Mouse (Mus musculus): ENCODE measurements around the gene B4galt2. TPM values are rescaled to one million over a fixed set of nuclear protein-coding genes. Genes with fewer than 3 reads are reported as not detected.

Gene B4galt2
- polyA plus RNA-seq, 1 experiment from 2014 or later: 9.1 TPM

GRCm38 (mm10) chr4:117917847-117918246 lies 34.6 kb upstream of the B4galt2 start:
- H3K9me3 ChIP-seq (replicated peaks): no peaks in the 10 kb centered on the region
- peaks cover 46% of the 10 kb centered on the region for H3K4me1 ChIP-seq (replicated peaks)
- H3K27ac ChIP-seq: peak overlapping the region; percentile 75
- WGBS: 82% methylated on average over 4 of the region's 4 CpGs
- no peak for ATAC-seq (replicated peaks; ENCODE audit: insufficient number of reproducible peaks, insufficient read depth, low FRiP score, low read depth)
- no peaks in the 10 kb centered on the region for H3K36me3 ChIP-seq
- H3K27me3 ChIP-seq: no peaks in the 10 kb centered on the region
- no peak overlapping the region for H3K4me3 ChIP-seq
- no peak overlapping the region for H3K9ac ChIP-seq
- 0 out of 2 replicates have a peak overlapping the region, but pooled peaks have one; percentile 7 for H3K4me2 ChIP-seq

- no peak overlapping the region for H3K4me3 ChIP-seq
- peaks cover 50% of the 10 kb centered on the region for H3K4me1 ChIP-seq (replicated peaks)
- H3K9ac ChIP-seq: no peak overlapping the region
- ATAC-seq (replicated peaks; ENCODE audit: insufficient number of reproducible peaks, insufficient read depth, low FRiP score, low read depth): no peak
- WGBS: 77% methylated on average over 4 of the region's 4 CpGs
- no peak overlapping the region for H3K27ac ChIP-seq
- no peaks in the 10 kb centered on the region for H3K27me3 ChIP-seq
- no peaks in the 10 kb centered on the region for H3K9me3 ChIP-seq (replicated peaks)
- no peaks in the 10 kb centered on the region for H3K36me3 ChIP-seq
- no peak overlapping the region for H3K4me2 ChIP-seq
Observed at GRCm38 (mm10) chr4:117917402-117917801, 34.1 kb upstream of the B4galt2 start.

GRCm38 (mm10) chr4:117916386-117916785 lies 33.1 kb upstream of the B4galt2 start:
- H3K9ac ChIP-seq: no peak overlapping the region
- ATAC-seq (replicated peaks; ENCODE audit: insufficient number of reproducible peaks, insufficient read depth, low FRiP score, low read depth): no peak
- H3K9me3 ChIP-seq (replicated peaks): no peaks in the 10 kb centered on the region
- 62% methylated on average over 5 of the region's 5 CpGs for WGBS
- peak overlapping the region; percentile 88; the same call in 1 of the 2 replicates for H3K4me2 ChIP-seq
- peaks cover 53% of the 10 kb centered on the region for H3K4me1 ChIP-seq (replicated peaks)
- H3K27me3 ChIP-seq: no peaks in the 10 kb centered on the region
- H3K36me3 ChIP-seq: peaks cover 5% of the 10 kb centered on the region
- no peak overlapping the region for H3K4me3 ChIP-seq
- peak overlapping the region; percentile 3; the same call in 1 of the 2 replicates for H3K27ac ChIP-seq

- WGBS: 5% methylated on average over 19 of the region's 19 CpGs
- no peaks in the 10 kb centered on the region for H3K27me3 ChIP-seq
- no peaks in the 10 kb centered on the region for H3K9me3 ChIP-seq (replicated peaks)
- peaks cover 5% of the 10 kb centered on the region for H3K36me3 ChIP-seq
- H3K4me3 ChIP-seq: peak overlapping the region; percentile 74
- peak overlapping the region; percentile 87 for H3K27ac ChIP-seq
- peak overlapping the region; percentile 63 for H3K9ac ChIP-seq
- peak overlapping the region; percentile 88 for H3K4me2 ChIP-seq
- peaks cover 53% of the 10 kb centered on the region for H3K4me1 ChIP-seq (replicated peaks)
- no peak for ATAC-seq (replicated peaks; ENCODE audit: insufficient number of reproducible peaks, insufficient read depth, low FRiP score, low read depth)
Observed at GRCm38 (mm10) chr4:117915489-117916105, 32.3 kb upstream of the B4galt2 start.

- under 1% methylated on average over 61 of the region's 61 CpGs for WGBS
- peak within 1 kb of the TSS; percentile 87 for H3K27ac ChIP-seq
- peaks cover 57% of the 10 kb centered on the region for H3K4me1 ChIP-seq (replicated peaks)
- no peaks in the 10 kb centered on the region for H3K9me3 ChIP-seq (replicated peaks)
- peak within 1 kb of the TSS; percentile 88 for H3K4me2 ChIP-seq
- peak; percentile 92 for ATAC-seq (replicated peaks; ENCODE audit: insufficient number of reproducible peaks, insufficient read depth, low FRiP score, low read depth)
- peaks cover 5% of the 10 kb centered on the region for H3K36me3 ChIP-seq
- H3K27me3 ChIP-seq: no peaks in the 10 kb centered on the region
- H3K9ac ChIP-seq: peak within 1 kb of the TSS; percentile 63
- peak within 1 kb of the TSS; percentile 74 for H3K4me3 ChIP-seq
Observed at GRCm38 (mm10) chr4:117914591-117915442, 31.5 kb upstream of the B4galt2 start, which contains the start of gene Ipo13. Gene Ipo13 (minus strand): TSS chr4:117914999.

GRCm38 (mm10) chr4:117914031-117914430 lies 30.7 kb upstream of the B4galt2 start:
- H3K36me3 ChIP-seq: peaks cover 5% of the 10 kb centered on the region
- peak; percentile 1; the same call in 1 of the 2 replicates for ATAC-seq (replicated peaks; ENCODE audit: insufficient number of reproducible peaks, insufficient read depth, low FRiP score, low read depth)
- H3K4me1 ChIP-seq (replicated peaks): peaks cover 63% of the 10 kb centered on the region
- WGBS: 18% methylated on average over 8 of the region's 8 CpGs
- peak overlapping the region; percentile 63 for H3K9ac ChIP-seq
- no peak overlapping the region for H3K27ac ChIP-seq
- H3K4me2 ChIP-seq: peak overlapping the region; percentile 88
- no peaks in the 10 kb centered on the region for H3K27me3 ChIP-seq
- H3K9me3 ChIP-seq (replicated peaks): no peaks in the 10 kb centered on the region
- H3K4me3 ChIP-seq: peak overlapping the region; percentile 74

GRCm38 (mm10) chr4:117913421-117913820 lies 30.1 kb upstream of the B4galt2 start:
- H3K4me2 ChIP-seq: peak overlapping the region; percentile 88
- H3K27me3 ChIP-seq: no peaks in the 10 kb centered on the region
- peak overlapping the region; percentile 63; the same call in 1 of the 2 replicates for H3K9ac ChIP-seq
- H3K9me3 ChIP-seq (replicated peaks): no peaks in the 10 kb centered on the region
- peaks cover 5% of the 10 kb centered on the region for H3K36me3 ChIP-seq
- H3K4me1 ChIP-seq (replicated peaks): peaks cover 63% of the 10 kb centered on the region
- no peak for ATAC-seq (replicated peaks; ENCODE audit: insufficient number of reproducible peaks, insufficient read depth, low FRiP score, low read depth)
- H3K27ac ChIP-seq: no peak overlapping the region
- peak overlapping the region; percentile 74 for H3K4me3 ChIP-seq
- WGBS: 49% methylated on average over 3 of the region's 3 CpGs

- Histone ChIP-seq H3K4me1 (replicated peaks) (peaks cover 60% of the 10 kb centered on the region), H3K9me3 (replicated peaks) (no peaks in the 10 kb centered on the region), H3K4me3 (peak overlapping the region; percentile 74), H3K27ac (no peak overlapping the region), H3K9ac (no peak overlapping the region), H3K27me3 (no peaks in the 10 kb centered on the region), H3K4me2 (peak overlapping the region; percentile 88), H3K36me3 (peaks cover 5% of the 10 kb centered on the region)
- no peak for ATAC-seq (replicated peaks; ENCODE audit: insufficient number of reproducible peaks, insufficient read depth, low FRiP score, low read depth)
- WGBS: 59% methylated on average over 7 of the region's 7 CpGs
Observed at GRCm38 (mm10) chr4:117912685-117913273, 29.5 kb upstream of the B4galt2 start.

- H3K27ac ChIP-seq: no peak overlapping the region
- H3K4me1 ChIP-seq (replicated peaks): peaks cover 53% of the 10 kb centered on the region
- no peak for ATAC-seq (replicated peaks; ENCODE audit: insufficient number of reproducible peaks, insufficient read depth, low FRiP score, low read depth)
- no peaks in the 10 kb centered on the region for H3K27me3 ChIP-seq
- no peak overlapping the region for H3K9ac ChIP-seq
- WGBS: 93% methylated on average over 13 of the region's 13 CpGs
- peaks cover 5% of the 10 kb centered on the region for H3K36me3 ChIP-seq
- no peaks in the 10 kb centered on the region for H3K9me3 ChIP-seq (replicated peaks)
- no peak overlapping the region for H3K4me3 ChIP-seq
- no peak overlapping the region for H3K4me2 ChIP-seq
Observed at GRCm38 (mm10) chr4:117912131-117912561, 28.9 kb upstream of the B4galt2 start.

- Histone ChIP-seq H3K4me2 (no peak overlapping the region), H3K36me3 (peaks cover 13% of the 10 kb centered on the region), H3K9me3 (replicated peaks) (no peaks in the 10 kb centered on the region), H3K27ac (no peak overlapping the region), H3K9ac (no peak overlapping the region), H3K27me3 (no peaks in the 10 kb centered on the region), H3K4me3 (no peak overlapping the region), H3K4me1 (replicated peaks) (peaks cover 41% of the 10 kb centered on the region)
- 75% methylated on average over 8 of the region's 8 CpGs for WGBS
- no peak for ATAC-seq (replicated peaks; ENCODE audit: insufficient number of reproducible peaks, insufficient read depth, low FRiP score, low read depth)
Observed at GRCm38 (mm10) chr4:117908834-117909453, 25.7 kb upstream of the B4galt2 start.

GRCm38 (mm10) chr4:117906196-117906595 lies 22.9 kb upstream of the B4galt2 start:
- Histone ChIP-seq H3K27ac (no peak overlapping the region), H3K9ac (no peak overlapping the region), H3K4me3 (no peak overlapping the region), H3K4me1 (replicated peaks) (peaks cover 23% of the 10 kb centered on the region), H3K9me3 (replicated peaks) (no peaks in the 10 kb centered on the region), H3K27me3 (no peaks in the 10 kb centered on the region), H3K4me2 (no peak overlapping the region), H3K36me3 (peaks cover 35% of the 10 kb centered on the region)
- ATAC-seq (replicated peaks; ENCODE audit: insufficient number of reproducible peaks, insufficient read depth, low FRiP score, low read depth): no peak
- 84% methylated on average over 3 of the region's 3 CpGs for WGBS
